Mouse (Mus musculus): ENCODE measurements at regions not wholly inside any gene's neighbourhood (a gene's known extent, or its start where the extent isn't known, plus 50 kb on each side); places are given as distances from the start of the nearest gene placed in this dataset.
"Not testable (repeated sequence)": the region's sequence is repeated elsewhere in the genome, so short reads cannot be mapped to it uniquely, and the experiment has no call there.

GRCm38 (mm10) chr15:42082436-42082835 lies 1948.3 kb downstream of the 9330182O14Rik start:
- no peak for DNase-seq

- peak; percentile 26 to 59 for DNase-seq
Measured at GRCm38 (mm10) chr15:42100730-42101129, 1966.6 kb downstream of the 9330182O14Rik start.

- DNase-seq, result no peak
Measured at GRCm38 (mm10) chr15:42104816-42105215, 1970.7 kb downstream of the 9330182O14Rik start.

GRCm38 (mm10) chr15:42107106-42107505 lies 1972.9 kb downstream of the 9330182O14Rik start:
- DNase-seq, result no peak

- no peak for DNase-seq
Measured at GRCm38 (mm10) chr15:42111811-42112210, 1977.6 kb downstream of the 9330182O14Rik start.

GRCm38 (mm10) chr15:42127471-42127870 lies 1993.3 kb downstream of the 9330182O14Rik start:
- no peak for DNase-seq

- no peak for DNase-seq
Measured at GRCm38 (mm10) chr15:42128976-42129375, 1994.8 kb downstream of the 9330182O14Rik start.

- no peak for DNase-seq
Measured at GRCm38 (mm10) chr15:42166546-42166945, 2032.4 kb downstream of the 9330182O14Rik start.

- DNase-seq, result not testable (repeated sequence)
Measured at GRCm38 (mm10) chr15:42177766-42178165, 2043.6 kb downstream of the 9330182O14Rik start.

GRCm38 (mm10) chr15:42207187-42207846 lies 2073.2 kb downstream of the 9330182O14Rik start:
- no peak for DNase-seq

GRCm38 (mm10) chr15:42219496-42219895 lies 2085.3 kb downstream of the 9330182O14Rik start:
- no peak for DNase-seq

- no peak for DNase-seq
Measured at GRCm38 (mm10) chr15:42220005-42220404, 2085.8 kb downstream of the 9330182O14Rik start.

GRCm38 (mm10) chr15:42225006-42225405 lies 2090.8 kb downstream of the 9330182O14Rik start:
- no peak for DNase-seq

GRCm38 (mm10) chr15:42231692-42232091 lies 2097.5 kb downstream of the 9330182O14Rik start:
- DNase-seq, result no peak

GRCm38 (mm10) chr15:42246812-42247211 lies 2112.6 kb downstream of the 9330182O14Rik start:
- DNase-seq, result no peak

- DNase-seq, result no peak
Measured at GRCm38 (mm10) chr15:42252730-42253330, 2118.7 kb downstream of the 9330182O14Rik start.

- DNase-seq, result no peak
Measured at GRCm38 (mm10) chr15:42256343-42256742, 2122.2 kb downstream of the 9330182O14Rik start.

GRCm38 (mm10) chr15:42275117-42275516 lies 2141.0 kb downstream of the 9330182O14Rik start:
- DNase-seq, result no peak

- DNase-seq, result no peak
Measured at GRCm38 (mm10) chr15:42277247-42277646, 2143.1 kb downstream of the 9330182O14Rik start.

GRCm38 (mm10) chr15:42280810-42281209 lies 2146.6 kb downstream of the 9330182O14Rik start:
- DNase-seq, result no peak

- no peak for DNase-seq
Measured at GRCm38 (mm10) chr15:42296406-42296805, 2162.2 kb downstream of the 9330182O14Rik start.

GRCm38 (mm10) chr15:42297430-42297829 lies 2163.3 kb downstream of the 9330182O14Rik start:
- DNase-seq, result no peak

GRCm38 (mm10) chr15:42301956-42302355 lies 2167.8 kb downstream of the 9330182O14Rik start:
- DNase-seq, result no peak

- DNase-seq, result no peak
Measured at GRCm38 (mm10) chr15:42304097-42304496, 2169.9 kb downstream of the 9330182O14Rik start.

All from thymus, postnatal 36 days (tissue).